Mouse (Mus musculus) urinary bladder, postnatal 36 days (tissue): ENCODE measurements at regions not wholly inside any gene's neighbourhood (a gene's known extent, or its start where the extent isn't known, plus 50 kb on each side); places are given as distances from the start of the nearest gene placed in this dataset.

Experiments
- DNase-seq, 2 experiments: peaks; one replicate each; pipeline ENCODE4 v3.0.0; 2022; ENCODE audit warnings: low spot score in 2 of 2, mixed read lengths in 1 of 2

DNA sequence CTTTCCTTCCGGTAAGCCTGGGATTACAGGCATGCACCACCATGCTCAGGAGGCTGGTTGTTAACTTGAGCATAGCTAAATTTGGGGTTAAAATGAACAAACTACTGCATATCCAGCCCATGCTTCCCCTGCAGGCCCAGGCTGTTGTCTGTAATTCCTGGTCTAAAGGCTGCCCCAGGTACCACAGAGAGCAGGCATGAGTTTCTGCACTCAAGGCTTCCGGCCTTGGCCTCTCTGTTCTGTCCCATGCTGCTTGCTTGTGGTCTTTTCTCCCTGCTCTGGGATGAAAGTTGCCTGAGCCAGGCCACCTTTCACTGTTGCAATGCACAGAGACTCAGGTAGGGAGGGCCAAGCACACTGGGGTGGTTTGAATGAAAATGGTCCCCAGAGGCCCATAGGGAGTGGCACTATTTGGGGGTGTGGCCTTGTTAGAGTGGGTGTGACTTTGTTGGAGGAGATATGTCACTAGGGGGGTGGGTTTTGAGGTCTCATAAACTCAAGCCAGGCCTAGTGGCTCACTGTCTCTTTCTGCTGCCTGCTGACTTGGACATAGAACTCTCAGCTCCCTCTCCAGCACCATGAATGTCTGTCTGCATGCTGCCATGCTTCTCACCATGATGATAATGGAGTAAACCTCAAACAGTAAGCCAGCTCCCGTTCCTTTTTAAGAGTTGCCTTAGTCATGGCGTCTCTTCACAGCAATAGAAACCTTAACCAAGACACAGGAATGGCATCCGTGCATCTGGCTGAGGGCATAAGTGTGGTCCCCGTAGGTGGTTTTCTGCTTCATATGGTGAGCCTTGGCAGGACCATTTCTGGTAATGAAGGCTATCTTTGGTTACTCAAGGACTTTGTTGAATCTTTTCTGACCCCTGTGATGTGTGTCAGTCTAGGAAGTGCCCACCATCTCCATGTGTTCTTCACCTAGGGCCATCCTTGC lies 86.7 kb upstream of the Zfp366 start:
- DNase-seq: no peak

DNA sequence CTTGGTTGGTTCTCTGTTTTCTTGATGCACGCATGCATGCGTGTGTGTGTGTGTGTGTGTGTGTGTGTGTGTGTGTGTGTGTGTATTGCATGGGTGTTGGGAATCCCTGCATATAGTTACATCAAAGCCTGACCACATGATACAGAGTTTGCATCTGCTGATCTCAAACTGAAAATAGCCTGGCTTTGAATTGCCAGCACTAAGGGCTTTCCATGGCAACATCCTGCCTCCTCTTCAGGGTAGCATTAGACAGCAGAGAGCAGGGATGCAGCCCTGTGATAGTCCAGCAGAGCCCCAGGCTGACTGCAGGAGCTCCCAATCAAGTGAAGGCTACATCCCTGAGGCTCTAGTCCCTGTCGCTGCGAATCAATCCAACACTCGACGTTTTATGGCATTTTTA lies 87.8 kb upstream of the Zfp366 start:
- no peak for DNase-seq

DNA sequence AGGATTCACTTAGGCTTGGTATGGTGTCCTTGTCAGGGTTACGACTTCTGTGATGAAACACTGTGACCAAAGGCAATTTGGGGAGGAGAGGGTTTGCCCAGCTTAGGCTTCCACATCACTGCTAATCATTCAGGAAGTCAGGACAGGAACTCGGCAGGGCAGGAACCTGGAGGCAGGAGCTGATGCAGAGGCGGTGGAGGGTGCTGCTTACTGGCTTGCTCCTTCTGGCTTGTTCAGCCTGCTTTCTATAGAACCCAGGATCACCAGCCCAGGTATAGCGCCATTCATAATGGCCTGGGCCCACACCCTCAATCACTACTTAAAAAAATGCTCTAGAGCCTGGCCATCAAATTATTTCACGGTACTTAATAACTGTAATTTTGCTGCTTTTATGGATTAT lies 89.6 kb upstream of the Zfp366 start:
- no peak for DNase-seq

DNA sequence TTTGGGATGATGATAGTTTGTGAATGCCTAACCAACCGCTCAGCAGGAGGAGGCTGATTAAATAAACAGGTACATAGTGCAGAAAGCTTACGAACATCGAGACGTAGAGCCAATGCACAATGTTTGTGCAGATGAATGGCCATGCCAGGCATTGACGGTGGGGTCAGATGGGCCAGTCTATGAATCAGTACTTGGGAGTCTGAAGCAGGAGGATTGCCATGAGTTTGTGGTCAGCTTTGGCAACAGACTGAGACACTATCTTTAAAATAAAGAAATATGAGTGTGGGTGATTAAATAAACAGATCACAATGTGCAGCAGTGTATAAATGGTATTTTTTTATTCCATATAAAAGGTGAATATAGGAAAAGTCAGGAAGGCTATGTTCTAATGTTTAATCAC lies 90.4 kb upstream of the Zfp366 start:
- DNase-seq: no peak

DNA sequence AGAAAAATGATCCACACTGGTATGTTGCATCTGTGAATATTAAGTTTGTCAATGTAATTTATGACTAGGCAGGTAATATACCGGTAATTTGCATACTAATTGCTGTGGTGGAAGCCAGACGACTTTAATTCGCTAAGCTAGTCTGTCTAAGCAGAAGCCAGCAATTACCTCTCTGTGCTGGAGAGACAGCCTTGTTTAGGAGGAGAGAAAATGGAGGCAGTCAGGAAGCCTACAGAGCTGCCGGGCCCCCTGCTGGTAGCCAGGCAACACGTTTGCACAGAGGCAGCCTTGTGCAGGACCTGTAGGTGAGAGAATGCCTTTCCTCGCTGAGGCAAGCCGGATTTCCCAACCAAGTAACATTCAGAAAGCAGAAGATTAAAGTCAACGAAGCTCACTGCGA lies 91.4 kb upstream of the Zfp366 start:
- DNase-seq: peak; percentile 60 to 79

DNA sequence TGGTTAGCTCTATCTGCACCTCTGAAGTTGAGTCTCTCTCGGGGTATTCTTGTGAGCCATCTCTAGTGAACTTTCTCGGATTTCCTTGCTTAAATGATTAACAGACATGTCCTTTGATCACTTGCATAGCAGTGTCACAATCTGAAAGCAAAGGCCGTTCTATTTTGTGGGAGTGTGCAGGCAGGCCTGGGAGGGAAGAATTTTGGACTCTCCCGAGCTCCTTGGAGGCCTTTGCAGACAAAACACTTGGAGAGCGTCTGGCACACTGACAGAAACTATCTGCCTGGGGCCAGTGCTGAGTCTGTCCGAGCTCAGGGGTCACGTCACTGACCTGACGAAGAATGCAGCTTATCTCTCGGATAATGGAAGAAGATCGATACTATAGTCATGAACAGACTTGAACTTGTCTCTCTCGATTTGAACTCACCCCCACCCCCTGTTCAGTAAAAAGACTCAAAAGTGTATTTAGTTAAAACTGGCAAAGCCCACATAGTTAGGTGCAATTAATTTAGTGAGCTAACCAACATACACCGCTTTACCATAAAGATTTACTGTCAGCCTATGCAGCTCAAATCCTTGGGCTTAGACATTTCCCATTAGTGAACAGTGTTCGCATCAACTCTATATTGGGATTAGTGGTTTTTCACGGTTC lies 92.2 kb upstream of the Zfp366 start:
- peak in 1 of 2 experiments; percentile 34 for DNase-seq

- DNase-seq: no peak
These were observed 92.9 kb upstream of the Zfp366 start for GRCm38 (mm10) chr13:99091562-99092278.

- DNase-seq: no peak
These were observed 94.3 kb upstream of the Zfp366 start for GRCm38 (mm10) chr13:99090361-99090760.

DNA sequence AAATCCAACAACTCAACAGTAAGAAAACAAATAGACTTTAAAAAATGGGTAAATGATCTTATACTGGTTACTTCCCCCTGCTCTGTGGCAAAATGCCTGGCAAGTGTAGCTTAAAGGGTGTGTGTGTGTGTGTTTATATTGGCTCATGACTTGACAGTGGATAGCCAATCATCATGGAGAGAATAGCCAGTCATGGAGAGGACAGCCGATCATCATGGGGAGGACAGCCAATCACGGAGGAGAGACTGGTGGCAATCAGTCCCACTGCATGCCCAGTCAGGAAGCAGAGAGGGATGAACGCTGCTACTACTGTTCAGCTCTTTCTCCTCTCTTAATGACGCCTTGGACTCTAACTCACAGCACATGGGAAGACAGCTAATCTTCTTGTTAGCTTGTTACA lies 96.3 kb upstream of the Zfp366 start:
- DNase-seq: no peak

DNA sequence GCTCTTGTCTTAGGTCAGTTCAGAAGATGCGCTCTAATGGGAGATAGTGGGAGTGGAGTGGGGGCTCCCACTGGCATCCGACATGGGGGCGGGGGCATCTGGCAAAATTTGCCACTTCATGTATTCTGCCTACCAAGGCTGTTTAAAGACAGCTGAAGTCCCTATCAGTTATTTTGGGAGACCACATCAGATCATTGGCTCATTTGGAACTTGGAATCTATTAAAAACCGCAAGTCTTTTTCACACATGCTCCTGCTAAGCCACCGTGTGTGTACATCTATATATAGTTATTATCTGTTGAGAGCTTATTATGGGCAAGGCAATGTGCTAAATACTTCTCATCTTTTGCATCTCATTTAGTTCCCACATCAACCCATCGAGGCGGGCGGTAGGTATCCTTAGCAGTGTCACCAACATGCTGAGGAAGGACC lies 95.0 kb upstream of the 1700024P04Rik start:
- no peak for DNase-seq

- no peak for DNase-seq
These were observed 94.3 kb upstream of the 1700024P04Rik start for GRCm38 (mm10) chr13:99078643-99079042.

DNA sequence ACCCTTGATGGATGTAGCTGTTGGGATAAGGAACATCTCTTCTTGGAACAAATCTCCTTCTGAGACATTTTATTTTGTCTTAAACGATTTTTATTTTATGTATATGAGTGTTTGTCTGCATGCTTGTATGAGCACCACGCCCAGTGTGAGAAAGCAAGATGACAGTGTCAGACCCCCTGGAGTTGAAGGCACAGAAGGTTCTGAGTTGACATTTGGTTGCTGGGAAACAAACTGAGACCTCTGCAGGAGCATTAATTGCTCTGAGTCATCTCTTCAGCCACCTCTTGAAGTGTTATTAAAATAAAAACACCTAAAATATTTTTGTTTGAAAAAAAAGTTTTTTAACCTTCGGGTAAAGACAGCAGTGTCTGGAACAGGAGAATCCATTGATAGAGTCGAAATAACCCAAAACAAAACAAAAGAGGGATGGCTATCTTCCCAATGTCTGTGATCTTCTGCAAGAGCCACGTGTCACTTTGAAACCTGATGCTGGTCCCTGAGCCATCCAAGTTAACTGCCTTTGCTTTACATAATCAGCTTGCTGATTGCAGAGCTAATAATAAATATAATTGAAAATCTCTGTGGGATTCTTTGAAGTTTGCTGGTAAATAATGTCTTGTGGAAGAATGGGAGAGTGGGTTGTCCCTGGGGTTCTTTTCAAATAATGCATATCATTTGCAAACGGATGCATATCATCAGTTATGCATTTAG lies 92.8 kb upstream of the 1700024P04Rik start:
- no peak for DNase-seq

DNA sequence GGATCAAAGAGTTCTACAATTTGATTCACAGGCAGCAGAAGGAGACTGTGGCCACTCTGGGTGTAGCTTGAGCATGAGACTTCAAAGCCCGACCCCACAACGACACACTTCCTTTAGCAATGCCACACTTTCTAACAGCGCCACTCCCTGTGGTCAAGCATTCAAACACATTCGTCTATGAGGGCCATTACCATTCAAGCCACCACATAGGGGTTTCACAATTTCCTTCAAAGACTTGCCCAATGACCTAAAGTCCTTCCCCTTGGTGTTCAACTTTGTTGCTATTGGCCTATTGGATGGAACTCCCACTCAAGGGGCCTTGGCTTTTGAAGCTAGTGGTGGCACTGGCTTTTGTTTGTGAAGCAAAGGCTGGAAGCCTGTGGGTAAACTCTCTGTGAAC lies 91.1 kb upstream of the 1700024P04Rik start:
- DNase-seq: no peak

GRCm38 (mm10) chr13:99071821-99072414 lies 87.6 kb upstream of the 1700024P04Rik start:
- DNase-seq: no peak

- no peak for DNase-seq
These were observed 87.0 kb upstream of the 1700024P04Rik start for GRCm38 (mm10) chr13:99071413-99071812.

DNA sequence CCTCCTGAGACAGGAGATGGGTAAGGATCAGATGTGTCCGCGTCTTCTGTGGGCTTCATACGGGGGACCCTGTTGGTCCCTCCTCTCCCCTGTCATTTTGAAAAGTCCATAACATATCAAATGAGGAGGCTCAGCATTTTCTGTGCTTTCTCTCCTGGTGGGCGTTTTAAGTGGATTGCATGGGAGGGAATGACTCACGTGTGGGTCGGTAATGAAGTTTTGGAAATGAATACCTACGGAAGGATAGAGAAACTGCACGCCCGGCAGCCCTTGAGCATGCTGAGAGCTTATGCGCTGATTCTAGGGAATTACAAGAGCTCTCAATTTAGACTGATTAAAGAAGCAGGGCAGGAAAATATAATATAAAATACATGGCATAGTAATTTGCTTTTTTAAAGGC lies 85.4 kb upstream of the 1700024P04Rik start:
- DNase-seq: no peak

DNA sequence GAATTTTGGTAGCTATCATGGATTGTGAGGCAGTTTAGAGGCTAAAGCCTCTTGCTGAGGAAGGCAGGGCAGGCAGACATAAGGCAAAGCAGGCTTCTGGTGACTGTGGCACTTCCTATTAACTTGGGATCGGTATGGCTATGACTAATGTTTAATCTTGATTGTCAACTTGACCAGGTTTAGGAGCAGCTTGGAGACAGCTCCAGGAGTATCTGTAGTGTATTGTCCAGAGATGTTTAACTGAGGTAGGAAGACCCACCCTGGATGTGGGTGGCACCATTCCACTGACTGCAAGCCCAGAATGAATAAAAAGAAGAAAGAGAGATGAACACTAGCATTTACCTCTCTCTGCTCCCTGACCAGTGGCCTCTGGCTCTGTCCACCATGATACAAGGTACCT lies 83.1 kb upstream of the 1700024P04Rik start:
- DNase-seq: no peak

DNA sequence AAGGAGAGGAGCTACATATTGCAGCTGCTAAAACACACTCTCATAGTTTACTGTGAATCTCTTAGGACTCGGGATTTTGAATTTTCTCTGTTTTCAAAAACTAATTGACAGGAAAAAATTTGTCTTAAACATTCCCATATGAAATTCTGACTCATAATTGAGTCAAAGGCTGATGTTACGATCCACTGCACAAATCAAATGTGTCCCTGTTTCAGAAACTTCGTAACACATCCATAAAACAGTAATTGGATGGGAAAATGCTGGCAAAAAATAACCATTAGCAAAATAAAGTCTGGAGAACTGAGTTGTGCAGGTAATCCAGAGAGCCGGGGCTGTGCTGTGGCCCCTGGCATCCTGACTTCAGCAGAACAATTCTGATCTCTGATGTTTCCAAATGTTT lies 79.1 kb upstream of the 1700024P04Rik start:
- DNase-seq: no peak

- no peak for DNase-seq
These were observed 78.6 kb upstream of the 1700024P04Rik start for GRCm38 (mm10) chr13:99062936-99063335.

GRCm38 (mm10) chr13:99058131-99058970 lies 74.0 kb upstream of the 1700024P04Rik start:
- no peak for DNase-seq
